Mouse (Mus musculus) lung, postnatal 36 days (tissue): ENCODE results near the gene Sac3d1.

ENCODE experiments used
- DNase-seq: peaks from one replicate; pipeline ENCODE4 v3.0.0; 2022; ENCODE audit warnings: mixed read lengths

Sac3d1 gene

DNA sequence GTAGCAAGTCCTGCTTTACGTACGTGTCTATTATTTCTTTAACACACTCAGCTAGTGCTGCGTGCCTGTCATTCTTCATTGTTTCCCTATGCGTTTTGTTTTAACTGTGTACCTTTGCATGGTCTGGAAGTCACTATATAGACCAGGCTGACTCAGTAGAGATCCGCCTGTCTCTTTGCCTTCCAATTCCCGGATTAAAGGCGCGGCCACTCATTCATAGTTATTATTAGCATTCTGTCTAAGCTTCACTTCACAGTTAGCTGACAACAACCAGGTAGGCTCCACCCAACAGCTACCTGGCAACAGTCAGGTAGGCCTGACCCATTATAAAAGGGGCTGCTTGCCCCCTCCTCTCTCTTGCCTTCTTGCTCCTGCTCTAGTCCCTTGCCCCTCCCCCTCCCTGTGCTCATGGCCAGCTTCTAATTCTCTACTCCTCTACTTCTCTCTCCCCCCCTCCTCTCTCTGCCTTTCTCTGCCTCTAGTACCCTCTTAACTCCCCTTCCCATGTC, 281 bp upstream of the Sac3d1 start:
- DNase-seq: no peak

GRCm38 (mm10) chr19:6117346-6117985, 984 bp downstream of the Sac3d1 start:
- no peak for DNase-seq

DNA sequence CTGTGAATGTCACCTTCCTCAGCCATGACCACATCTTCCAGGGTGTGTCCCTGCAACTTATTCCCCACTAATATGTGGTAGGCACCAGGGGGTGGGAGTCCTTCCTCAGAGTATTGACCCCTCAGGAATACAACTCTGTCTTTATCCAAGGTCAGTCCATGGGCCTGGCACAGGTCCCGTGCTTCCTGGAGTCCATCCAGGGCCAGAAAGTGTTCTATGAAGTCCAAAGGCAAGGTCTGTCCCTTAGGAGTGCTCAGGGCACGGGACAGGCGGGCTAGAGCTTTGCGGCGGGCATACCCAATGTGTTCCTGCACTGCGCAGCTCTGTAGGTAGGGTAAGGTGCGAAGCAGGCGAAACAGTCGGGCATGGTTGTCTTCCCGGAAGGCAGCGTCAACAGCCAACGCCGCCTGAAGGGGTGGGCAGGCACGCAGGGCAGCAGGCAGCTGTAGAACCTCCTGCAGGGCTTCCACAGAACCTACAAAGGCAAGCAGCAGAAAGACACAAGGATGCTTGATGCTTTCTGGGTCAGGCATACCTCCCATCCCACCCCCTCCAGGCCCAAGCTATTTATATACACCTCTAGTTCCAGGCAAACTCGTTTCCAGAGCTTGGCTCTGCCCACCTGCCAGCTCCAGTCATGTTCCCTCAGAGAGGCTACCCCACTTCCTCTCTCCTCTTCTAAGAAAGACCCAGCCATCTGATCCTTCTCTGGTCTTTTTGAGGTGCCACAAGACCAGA, 2.2 kb downstream of the Sac3d1 start:
- DNase-seq: no peak

DNA sequence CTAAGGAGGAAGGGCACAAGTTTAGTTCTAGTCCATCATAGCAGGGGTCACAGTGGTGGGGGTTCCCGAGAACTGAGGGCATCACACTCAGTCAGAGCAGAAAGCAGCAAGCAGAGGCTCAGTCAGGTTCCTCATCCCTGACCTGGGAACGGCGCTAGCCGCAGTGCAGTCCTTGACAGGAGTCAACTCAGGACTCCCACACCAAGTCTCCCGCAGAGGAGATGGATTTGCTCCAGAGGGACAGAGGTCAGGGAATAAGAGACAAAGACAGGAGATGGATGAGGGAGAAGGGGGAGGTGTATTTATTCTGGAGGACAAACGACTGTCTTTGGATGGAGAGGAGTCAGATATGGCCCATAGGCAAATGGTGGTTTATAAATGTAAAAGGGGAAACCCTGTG, 5.3 kb downstream of the Sac3d1 start:
- no peak for DNase-seq

DNA sequence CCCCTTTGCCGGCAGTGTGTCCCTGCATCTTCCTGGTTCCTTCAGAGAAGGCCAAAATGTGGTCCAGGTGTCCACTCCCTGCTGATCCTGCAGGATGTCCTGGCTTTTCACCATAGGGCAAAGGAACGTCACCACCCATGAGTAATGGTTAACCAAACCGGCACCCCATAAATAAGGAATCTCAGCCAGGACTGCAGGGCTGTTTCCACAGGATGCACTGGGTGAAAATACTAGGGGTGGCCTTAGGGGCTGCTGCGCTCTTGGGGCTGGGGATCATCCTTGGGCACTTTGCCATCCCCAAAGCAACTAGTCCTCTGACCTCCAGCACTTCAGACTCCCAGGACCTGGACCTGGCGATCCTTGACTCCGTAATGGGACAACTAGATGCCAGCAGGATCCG, 12.9 kb downstream of the Sac3d1 start, which contains the start of gene Naaladl1:
Gene Naaladl1 (plus strand): TSS at position 197 of the 400 bp plus-strand sequence.
- DNase-seq: no peak

DNA sequence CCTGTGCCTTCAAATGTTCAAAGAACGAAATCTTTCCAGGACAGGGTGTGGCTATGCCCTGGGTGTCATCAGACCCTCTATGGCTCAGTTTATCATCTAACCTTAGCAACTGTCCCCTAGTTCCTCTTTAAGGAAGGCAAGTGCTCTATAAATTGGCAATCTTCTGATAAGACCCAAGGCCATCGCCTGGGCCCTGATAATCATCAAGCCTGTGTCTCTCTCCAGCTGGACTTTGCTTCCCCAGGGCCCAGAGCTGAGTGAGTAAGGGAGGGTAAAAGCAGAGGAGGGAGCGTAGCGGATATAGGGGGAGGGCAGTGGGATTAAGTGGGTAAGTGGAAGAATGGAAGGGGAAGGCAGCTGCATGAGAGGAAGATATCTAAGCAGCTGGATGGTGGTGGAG, 14.0 kb downstream of the Sac3d1 start:
- DNase-seq: no peak

DNA sequence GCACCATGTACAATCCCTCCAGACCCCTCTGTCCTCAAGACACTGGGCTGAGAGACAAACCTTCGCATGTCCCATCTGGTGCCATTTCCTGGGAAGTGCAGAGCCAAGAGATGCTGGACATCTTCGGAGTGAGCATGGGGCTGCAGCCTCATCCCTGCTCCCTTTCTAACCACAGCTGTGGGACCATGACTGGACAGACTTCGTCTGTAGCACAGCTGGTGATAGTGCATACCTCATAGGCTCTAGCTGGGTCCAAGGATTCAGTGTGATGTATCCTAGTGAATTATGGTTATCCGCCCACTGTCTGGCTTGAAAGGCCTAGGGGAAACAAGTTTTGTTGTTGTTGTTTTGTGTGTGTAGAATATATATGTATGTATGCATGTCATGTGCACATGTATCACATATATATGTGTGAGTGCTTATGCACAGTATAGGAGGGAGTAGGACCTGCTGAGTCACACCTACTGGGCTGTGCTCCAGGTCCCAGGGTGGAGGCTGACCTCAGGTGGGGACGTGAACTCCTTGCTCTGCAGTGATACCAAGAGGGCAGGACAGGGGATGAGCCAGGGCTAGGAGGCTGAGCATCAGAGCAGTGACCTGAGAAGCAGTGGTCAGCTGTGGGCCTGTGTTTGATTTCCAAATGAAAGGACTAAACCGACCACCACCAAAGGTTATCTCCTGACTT, 16.1 kb downstream of the Sac3d1 start:
- no peak for DNase-seq

GRCm38 (mm10) chr19:6101186-6101585, 17.3 kb downstream of the Sac3d1 start:
- DNase-seq: no peak

- DNase-seq: no peak
Measured at GRCm38 (mm10) chr19:6097847-6098246, 20.6 kb downstream of the Sac3d1 start.

DNA sequence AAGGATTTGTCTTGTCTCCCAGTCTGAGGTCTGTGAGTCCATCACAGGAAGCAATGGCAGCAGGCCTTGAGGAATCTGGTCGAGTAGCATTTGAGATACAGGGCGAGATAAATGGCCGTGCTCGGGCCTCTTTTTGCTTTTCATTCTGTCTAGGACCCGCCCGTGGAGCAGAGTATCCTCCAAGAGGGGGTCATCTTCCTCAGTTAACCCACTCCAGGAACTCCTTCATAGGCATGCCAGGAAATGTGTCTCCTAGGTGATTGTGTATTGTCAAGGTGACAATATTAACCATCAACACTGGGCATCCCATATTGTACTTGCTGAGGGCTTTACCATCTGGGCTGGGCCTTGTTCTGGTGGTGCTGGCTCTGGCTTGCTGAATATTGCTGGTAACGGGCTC, 24.3 kb downstream of the Sac3d1 start, which contains the start of gene AC131692.1:
Gene AC131692.1 (plus strand): TSS at position 301 of the 400 bp plus-strand sequence.
- DNase-seq: no peak

- no peak for DNase-seq
Measured at GRCm38 (mm10) chr19:6088841-6089240, 29.6 kb downstream of the Sac3d1 start.

DNA sequence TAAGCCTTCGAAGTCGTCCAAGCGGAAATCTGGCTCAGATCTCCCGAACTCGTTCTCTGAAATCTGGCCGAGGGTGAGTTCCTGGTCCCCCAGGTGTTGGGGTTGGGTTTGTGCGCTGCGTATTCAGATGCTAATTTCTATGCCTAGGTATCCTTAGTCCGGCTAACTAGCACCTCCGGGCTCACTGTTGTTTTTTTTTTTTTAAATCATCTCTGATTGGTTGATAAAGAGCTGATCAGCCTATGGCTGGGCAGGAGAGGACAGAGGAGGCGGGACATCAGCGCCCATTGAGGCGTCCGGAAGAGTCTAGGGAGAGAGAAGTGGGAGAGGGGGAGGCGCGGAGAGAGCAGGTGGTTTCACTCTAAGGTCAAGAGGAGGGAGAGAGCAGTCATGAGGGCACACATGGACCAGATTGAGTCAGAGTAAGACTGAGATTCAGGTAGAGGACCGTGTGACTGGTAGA, 33.0 kb downstream of the Sac3d1 start:
- peak; percentile 72 for DNase-seq

- peak; percentile 98 for DNase-seq
Measured at GRCm38 (mm10) chr19:6084478-6085248, 33.8 kb downstream of the Sac3d1 start, which contains the start of the genes Zfpl1 and Cdca5. Zfpl1 (minus strand) TSS chr19:6084956. Cdca5 (plus strand) TSS chr19:6084983.

DNA sequence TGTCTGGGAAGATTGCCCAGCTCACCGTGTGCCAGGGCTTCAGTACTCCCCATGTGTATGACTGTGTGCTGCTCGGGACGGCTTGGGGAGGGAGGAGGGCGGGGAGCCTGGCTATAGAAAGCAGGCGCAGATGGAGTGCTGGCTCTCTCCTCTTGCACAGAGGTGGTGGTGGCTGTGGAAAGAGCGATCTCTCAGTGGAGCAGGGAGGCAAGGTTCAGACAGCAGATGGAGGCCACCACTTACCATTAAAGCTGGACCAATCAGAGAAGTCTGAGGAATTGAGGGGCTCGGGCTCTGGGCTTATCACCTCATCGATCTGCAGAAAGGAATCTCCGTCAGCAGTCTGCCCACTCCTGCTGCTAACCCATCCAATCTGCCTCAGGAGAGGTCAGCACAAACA, 36.3 kb downstream of the Sac3d1 start, which contains the start of gene Gm28374:
Gene Gm28374 (minus strand): TSS at position 101 of the 400 bp plus-strand sequence.
- no peak for DNase-seq

GRCm38 (mm10) chr19:6079983-6080480, 38.4 kb downstream of the Sac3d1 start, which contains the start of gene Tmem262:
Tmem262 (plus strand) TSS chr19:6080033.
- DNase-seq: no peak

DNA sequence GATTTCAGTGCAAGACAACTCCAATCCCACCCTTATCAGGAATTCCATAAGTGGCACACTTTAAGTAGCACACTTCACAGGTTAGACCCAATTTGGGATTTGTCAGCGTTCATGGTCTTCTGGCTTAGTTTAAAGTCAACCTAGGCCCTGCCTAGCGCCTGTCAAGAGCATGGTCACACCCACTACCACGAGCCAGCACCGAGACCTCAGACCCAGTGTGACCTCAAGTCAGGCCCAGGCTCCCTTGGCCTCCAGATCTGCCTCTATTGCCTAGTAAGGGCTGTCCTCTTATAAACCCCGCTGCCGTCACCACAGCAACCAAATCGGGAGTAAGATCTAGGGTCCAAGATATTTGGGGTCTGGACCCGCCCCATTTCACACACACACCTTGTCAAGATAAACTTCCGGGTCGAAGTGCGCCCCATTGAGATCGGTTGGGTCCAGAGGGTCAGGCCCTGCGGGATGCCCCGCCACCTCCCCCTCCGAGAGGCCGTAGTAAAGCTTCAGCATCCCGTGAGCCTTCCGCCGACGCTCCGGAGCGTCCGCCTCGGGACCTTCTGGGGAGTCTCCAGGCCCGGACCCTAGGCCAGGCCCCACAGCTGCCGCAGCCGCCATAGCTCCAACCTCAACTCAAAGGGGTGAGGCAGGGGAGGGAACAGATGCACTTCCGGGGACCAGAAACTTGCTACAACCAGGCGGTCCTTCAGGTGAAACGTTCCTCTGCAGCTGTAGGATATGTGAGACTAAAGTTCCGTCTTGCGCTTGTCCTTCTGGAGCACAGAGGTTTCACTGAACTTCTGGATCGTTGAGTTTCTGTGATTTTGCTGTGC, 41.7 kb downstream of the Sac3d1 start, which contains the start of gene Vps51:
Gene Vps51 (minus strand): TSS at position 668 of the 830 bp plus-strand sequence.
- DNase-seq: peak; percentile 94

DNA sequence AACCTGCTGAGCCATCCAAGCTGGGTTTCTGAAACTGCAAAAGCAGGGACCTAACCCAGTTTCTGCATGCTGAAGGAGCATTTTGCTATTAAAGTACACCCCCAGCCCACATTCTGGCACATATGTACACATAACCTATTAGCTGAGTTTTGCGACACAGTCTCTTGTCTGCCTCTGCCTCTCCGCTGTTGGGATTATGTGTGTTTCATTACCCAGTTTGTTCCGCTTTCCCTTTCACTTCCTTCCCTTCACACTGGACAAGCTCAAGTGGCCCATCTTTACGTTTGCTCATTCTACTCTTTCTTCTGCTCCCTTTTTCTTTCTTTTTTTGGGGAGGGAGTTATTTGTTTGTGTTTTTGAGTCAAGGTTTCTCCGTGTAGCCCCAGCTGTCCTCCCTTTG, 44.6 kb downstream of the Sac3d1 start:
- no peak for DNase-seq

DNA sequence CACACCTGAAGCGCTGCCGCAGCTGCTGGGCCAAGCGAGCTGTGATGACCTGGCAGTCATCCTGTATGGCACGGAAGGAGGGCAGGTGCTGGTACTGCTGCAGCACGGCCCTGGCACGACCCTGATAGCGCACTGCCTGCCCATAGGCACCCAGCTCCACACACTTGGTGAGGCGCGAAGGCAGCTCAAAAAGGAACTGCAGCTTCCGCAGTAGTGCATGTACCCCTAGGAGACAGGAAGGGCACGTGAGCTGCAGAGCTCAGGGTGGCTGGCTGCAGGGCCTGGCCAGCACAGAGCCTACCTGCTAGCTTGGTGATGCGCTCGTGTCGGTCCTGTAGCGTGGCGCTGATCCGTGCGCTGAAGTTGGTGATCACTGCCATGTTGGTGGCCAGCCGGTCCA, 47.2 kb downstream of the Sac3d1 start:
- no peak for DNase-seq

DNA sequence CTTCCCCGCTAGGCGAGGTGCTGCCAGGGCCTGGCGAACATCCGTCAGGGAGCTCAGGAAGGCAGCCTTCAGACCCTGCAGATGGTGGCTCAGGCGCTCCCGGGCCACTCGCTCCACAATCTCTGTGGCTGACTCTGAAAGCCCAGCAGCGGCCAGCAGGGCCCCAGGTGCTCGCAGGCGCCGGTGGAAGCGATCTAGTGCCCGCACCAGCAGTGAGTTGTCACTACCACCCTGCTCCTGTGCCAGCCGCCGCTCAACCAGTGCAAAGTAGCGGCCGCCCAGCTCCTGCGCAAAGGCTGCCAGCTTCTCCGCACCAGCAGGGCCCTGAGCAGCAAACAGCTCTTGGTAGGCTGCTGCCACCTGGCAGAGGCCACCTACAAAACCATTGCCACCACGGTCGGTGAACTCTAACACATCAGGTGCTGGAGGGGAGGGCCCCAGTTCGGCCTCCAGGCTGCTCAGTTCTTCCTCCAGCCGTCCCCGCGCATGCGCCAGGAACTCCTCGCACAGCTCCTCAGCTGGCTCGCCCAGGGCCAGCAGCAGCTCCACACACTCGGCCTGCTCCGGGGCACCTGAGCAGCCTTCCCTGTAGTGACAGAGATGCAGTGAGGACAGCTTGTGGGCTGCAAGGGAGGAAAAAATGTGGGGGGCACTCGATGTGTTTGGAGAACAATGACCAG, 47.7 kb downstream of the Sac3d1 start:
- DNase-seq: no peak

- no peak for DNase-seq
Measured at GRCm38 (mm10) chr19:6069851-6070250, 48.6 kb downstream of the Sac3d1 start.
